Mouse (Mus musculus): Measurements from ENCODE around the gene Serpind1.

- TF ChIP-seq CTCF (IDR thresholded peaks at IDR 0.05; ENCODE audit: insufficient read depth, low read length) (no peak), POLR2A (IDR thresholded peaks at IDR 0.05; ENCODE audit: borderline replicate concordance, extremely low read depth, low read depth, low read length) (no peak)
Measured at GRCm38 (mm10) chr16:17312531-17312930, 18.6 kb upstream of the Serpind1 start.
